Mouse (Mus musculus): Measurements from ENCODE around the gene Mast4.

Gene Mast4

GRCm38 (mm10) chr13:103315113-103315708, 19.1 kb downstream of the Mast4 start:
- DNase-seq (ENCODE audit: low read depth), result no peak

GRCm38 (mm10) chr13:103308296-103308695, 26.0 kb downstream of the Mast4 start:
- DNase-seq (ENCODE audit: low read depth), result no peak

GRCm38 (mm10) chr13:103303826-103304225, 30.5 kb downstream of the Mast4 start:
- no peak for DNase-seq (ENCODE audit: low read depth)

GRCm38 (mm10) chr13:103302508-103302907, 31.8 kb downstream of the Mast4 start:
- DNase-seq (ENCODE audit: low read depth), result no peak

GRCm38 (mm10) chr13:103302077-103302476, 32.2 kb downstream of the Mast4 start:
- no peak for DNase-seq (ENCODE audit: low read depth)

GRCm38 (mm10) chr13:103294424-103294823, 39.9 kb downstream of the Mast4 start:
- DNase-seq (ENCODE audit: low read depth), result no peak

- no peak for DNase-seq (ENCODE audit: low read depth)
Observed at GRCm38 (mm10) chr13:103293121-103293520, 41.2 kb downstream of the Mast4 start.

GRCm38 (mm10) chr13:103291098-103291497, 43.2 kb downstream of the Mast4 start:
- no peak for DNase-seq (ENCODE audit: low read depth)

GRCm38 (mm10) chr13:103285821-103286220, 48.5 kb downstream of the Mast4 start:
- DNase-seq (ENCODE audit: low read depth), result no peak

- DNase-seq (ENCODE audit: low read depth), result no peak
Observed at GRCm38 (mm10) chr13:103285036-103285435, 49.3 kb downstream of the Mast4 start.

GRCm38 (mm10) chr13:103270856-103271391, 63.4 kb downstream of the Mast4 start:
- DNase-seq (ENCODE audit: low read depth), result no peak

- no peak for DNase-seq (ENCODE audit: low read depth)
Observed at GRCm38 (mm10) chr13:103262707-103263106, 71.6 kb downstream of the Mast4 start.

- no peak for DNase-seq (ENCODE audit: low read depth)
Observed at GRCm38 (mm10) chr13:103262061-103262460, 72.2 kb downstream of the Mast4 start.

- DNase-seq (ENCODE audit: low read depth), result no peak
Observed at GRCm38 (mm10) chr13:103260414-103260813, 73.9 kb downstream of the Mast4 start.

- no peak for DNase-seq (ENCODE audit: low read depth)
Observed at GRCm38 (mm10) chr13:103258106-103258505, 76.2 kb downstream of the Mast4 start.

- DNase-seq (ENCODE audit: low read depth), result no peak
Observed at GRCm38 (mm10) chr13:103254861-103255260, 79.4 kb downstream of the Mast4 start.

GRCm38 (mm10) chr13:103253077-103253476, 81.2 kb downstream of the Mast4 start:
- DNase-seq (ENCODE audit: low read depth), result no peak

- DNase-seq (ENCODE audit: low read depth), result no peak
Observed at GRCm38 (mm10) chr13:103248102-103249054, 85.9 kb downstream of the Mast4 start.

GRCm38 (mm10) chr13:103246973-103247718, 87.2 kb downstream of the Mast4 start:
- DNase-seq (ENCODE audit: low read depth), result no peak

GRCm38 (mm10) chr13:103245431-103245830, 88.9 kb downstream of the Mast4 start:
- no peak for DNase-seq (ENCODE audit: low read depth)

GRCm38 (mm10) chr13:103244053-103244452, 90.2 kb downstream of the Mast4 start:
- no peak for DNase-seq (ENCODE audit: low read depth)

GRCm38 (mm10) chr13:103241092-103241491, 93.2 kb downstream of the Mast4 start:
- no peak for DNase-seq (ENCODE audit: low read depth)
